Mouse (Mus musculus): Measurements from ENCODE around the gene Cenpm.

DNA sequence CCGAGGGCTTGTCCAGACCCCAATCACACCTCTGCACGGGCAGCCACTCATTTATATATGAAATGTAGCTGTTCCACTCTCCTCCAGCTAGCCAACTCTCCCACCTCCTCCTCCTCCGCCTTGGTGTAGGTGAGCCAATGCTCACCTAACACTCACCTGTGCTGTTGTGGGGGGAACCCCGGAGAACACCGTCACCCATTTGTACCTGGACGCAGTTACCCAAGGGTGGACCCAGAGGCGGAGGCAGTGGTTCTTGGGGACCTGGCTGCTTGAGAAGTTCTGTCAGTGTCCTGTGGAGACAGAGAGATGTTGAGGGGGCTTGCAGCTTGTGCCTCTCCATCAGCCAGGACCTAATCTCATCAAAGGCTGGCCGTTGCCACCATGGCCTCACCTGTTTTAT is 36.2 kb downstream of the Cenpm start:
- TF ChIP-seq GATA1 (IDR thresholded peaks at IDR 0.05; ENCODE audit: borderline replicate concordance, low read length), result no peak
- no peak for TF ChIP-seq FLI1 (IDR thresholded peaks at IDR 0.05; ENCODE audit: low read length)
